Mouse (Mus musculus) NIH3T3 (cell line): Measurements from ENCODE around the gene Zfp637.
"Not testable (repeated sequence)": the region's sequence is repeated elsewhere in the genome, so short reads cannot be mapped to it uniquely, and the experiment has no call there.

Experiments
- DNase-seq: peaks from one replicate; pipeline ENCODE4 v3.0.0-alpha.2; 2012; ENCODE audit warnings: low read depth

Zfp637 gene

DNA sequence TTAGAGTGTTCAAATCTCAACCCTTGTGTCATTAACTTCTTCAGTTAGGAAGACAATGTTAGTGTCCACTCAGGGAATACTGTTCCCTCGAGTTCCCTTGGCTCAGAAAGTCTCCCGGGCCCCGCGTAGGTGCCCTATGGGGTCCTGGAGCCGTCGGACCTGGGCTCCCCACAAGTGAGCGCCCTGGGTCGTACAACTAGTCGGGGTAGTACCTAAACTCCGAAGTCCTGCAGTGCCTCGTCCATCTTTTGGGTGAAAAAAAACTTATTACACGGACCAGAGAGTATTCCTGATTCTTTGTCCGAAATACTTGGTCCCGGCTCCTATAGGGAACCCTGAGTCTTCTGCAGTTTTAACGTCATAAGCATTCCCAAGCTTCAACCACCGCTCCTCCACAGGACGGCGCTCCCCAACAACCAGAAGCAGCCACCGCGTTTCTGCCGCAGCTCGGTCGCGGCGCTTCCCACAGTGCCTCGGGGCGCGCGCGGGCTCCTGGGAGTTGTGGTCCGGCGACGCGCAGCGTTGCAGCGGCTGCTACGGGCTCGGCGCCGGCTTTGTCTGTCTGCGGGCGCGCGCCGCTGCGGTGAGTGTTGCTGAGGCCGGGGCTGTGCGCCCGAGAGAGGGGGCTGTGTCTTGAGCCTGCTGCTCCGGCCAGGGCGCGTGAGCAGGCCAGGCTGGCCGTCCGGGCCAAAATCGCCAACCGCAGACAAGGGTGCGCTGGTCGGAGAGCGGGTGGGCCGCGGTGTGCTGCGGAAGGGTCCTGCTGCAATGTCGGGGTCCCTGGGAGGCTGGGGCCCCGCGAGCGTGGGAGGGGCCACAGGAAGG, at the start of gene Zfp637:
Gene Zfp637, plus strand, starts transcription at position 495 of the 825 bp plus-strand sequence.
- peak; percentile 99 for DNase-seq

DNA sequence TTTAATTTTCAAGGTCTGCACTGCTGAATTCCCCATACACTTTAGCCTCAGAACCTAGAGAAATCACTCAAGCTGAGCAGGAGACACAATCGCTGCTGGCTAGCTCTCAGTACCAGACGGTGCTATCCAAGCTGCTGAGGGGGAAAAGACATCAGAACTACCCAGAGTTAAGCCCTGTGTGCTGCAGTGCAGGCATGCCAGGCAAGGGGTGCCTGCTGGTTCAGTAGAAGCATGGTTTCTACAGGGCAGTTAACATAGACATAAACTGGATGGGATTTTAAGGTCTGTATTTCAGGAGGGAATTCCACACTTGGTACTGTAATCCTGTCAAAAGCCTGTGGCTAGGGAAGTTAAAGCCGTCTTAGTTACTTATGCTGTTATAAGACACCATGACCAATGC, 45.7 kb upstream of the Zfp637 start:
- no peak for DNase-seq

DNA sequence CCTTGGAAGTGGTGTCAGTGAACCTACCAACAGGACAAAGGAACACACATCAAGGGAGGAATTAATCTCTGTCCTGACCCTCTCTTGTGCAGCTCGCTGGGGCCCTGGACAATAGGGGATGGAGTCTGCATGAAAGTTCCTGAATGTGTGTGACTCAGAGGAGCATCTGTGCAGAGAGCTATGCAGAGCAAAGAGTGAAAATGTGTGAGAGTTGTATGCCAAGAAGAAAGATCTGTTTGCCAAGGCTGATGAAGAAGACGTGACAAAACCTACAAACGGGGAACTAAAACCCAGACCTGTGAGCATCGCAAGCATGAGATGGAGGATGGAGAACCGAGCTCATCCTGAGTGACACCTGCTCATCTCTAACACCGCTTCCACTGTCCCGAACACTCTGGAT, 40.2 kb upstream of the Zfp637 start:
- no peak for DNase-seq

DNA sequence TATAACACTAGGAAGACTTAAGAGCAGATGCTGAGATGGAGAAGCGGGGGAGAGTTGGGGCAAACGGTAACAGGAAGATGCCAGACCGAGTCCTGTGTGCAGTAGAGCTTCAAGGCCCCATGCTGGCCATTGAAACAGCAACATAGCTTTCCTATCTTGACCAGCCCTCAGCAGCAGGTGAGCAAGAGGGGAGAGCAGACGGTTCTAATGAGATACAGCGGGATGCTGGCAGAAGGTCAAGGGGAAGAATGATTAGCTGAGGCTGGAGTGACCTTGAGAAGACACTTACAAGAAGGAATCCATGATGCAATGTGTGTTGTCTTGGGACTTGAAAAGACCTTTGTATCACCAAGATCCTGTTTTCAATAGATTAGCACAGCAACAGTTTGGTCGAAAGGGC, 39.2 kb upstream of the Zfp637 start:
- no peak for DNase-seq

DNA sequence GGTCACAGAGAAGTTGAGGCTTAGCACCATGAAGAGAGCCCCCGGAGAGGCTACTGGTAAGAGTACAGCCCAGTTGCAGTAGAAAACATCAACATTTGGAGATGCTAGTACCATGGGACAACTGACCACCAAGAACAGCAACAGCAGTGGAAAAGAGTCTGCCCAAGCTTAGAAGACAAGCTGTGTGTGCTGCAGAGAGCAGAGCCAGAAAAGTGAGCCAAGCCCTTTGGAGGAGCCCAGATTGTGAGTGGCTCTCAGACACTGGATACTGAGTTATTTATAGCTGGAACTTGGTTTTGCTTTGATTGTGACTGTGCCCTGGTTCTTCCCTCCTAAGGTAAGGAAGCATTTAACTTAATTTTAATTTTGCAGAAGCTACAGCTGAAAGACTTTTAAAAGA, 33.2 kb upstream of the Zfp637 start:
- DNase-seq: no peak

DNA sequence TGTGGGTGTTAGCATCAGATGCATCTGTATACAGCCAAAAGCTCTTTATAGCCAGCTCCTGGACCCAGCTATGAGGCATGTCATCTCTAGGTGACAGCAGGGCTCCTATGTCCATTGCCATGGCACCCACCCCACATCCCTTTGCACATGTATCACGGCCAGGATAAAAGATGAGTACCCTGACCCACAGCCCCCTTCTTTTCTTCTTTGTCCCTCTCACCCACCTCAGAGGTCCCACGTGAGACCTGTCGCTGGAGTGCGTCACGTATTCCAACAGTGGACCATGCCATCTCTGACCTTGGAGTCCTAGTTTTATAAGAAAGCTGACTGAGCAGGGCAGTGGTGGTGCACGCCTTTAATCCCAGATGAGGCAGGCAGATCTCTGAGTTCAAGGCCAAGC, 31.2 kb upstream of the Zfp637 start:
- no peak for DNase-seq

DNA sequence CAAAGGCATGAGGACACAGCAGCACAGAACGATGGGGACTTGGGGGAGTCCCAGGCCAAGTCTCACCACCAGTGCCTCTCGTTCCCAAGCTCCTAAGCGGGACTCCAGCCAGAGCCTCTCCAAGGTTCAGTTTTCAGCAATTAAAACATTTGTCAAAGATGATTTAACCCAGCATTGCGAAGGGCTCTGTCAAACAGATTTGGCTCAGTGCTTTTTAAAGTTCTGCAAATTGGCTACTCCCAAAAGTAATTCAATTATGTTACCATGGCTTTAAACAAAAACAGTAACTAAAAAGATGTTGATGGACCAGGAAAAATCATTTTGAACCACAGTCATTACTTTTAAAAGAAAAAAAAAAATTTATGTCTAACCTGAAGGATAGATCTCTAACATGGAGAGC, 30.3 kb upstream of the Zfp637 start:
- no peak for DNase-seq

DNA sequence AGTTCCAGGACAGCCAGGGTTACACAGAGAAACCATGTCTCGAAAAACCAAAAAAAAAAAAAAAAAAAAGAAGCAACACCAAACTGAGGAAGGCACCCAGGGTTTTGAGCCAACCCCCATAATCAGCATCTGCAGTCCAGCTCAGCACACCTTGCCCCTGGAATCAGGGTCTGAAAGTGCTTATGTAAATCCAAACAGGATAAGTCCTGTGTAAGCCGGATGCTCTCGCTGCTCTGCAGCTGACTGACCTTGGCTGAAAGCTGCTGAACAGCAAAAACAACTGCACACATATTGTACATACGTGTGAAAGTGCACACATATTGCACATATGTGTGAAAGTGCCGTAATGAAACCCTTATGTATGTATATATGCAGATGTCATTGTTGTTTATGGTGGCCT, 29.7 kb upstream of the Zfp637 start:
- DNase-seq: no peak

DNA sequence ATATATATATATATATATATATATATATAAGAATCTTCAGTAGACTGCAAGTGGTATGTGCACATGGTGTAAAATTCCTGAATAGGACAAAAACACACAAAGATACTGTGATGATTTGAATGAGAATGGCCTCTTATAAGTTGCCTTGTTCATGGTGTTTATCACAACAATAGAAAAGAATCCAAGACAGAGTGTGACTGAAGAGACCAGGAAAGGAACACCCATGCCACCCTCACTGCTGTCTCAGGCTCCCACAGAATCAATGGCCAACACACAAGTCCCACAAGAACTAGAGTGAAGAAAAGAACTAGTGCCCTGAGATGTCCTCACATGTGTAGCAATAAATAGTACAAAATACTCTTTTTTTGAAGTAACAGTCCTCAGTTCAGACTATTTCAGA, 26.3 kb upstream of the Zfp637 start:
- no peak for DNase-seq

DNA sequence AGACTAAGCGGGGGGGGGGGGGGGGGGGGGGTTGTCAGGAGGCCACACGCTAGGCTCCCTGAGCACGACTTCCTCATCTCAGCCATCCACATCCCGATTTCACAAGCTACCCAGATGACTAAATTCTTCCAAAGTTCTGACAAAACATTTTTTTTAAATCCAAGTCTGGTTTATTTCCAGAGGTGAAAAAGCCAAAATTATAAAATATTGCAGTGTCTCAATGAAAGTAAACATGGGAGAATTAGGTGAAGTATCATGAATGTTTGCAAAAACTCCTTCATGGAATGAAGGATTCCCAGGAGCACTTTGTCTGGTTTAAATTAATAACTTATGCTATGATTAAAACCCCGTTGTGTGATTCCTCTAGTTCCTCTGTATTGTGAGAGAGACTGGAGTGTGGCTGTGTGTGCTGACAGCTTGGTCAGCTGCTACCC, 23.9 kb upstream of the Zfp637 start:
- peak; percentile 77 for DNase-seq

DNA sequence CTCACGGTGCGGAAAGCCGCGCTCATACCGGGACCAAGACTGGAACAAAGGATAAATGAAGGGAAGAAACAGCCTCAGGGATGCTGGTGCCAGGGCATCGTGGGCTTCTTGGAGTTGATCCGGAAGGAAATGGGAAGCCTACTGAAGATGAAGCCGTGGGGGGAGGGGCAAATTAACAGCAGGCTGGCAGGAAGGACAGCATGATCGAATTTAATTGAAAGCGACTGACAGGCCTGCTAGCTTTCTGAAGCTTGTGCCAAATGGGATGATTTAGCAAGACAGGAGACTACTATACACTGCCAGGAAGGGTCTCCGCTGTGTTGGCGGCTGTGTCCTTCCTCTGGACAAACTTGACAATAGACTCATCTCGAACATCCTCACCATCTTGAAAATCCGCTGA, 20.7 kb upstream of the Zfp637 start:
- DNase-seq: no peak

DNA sequence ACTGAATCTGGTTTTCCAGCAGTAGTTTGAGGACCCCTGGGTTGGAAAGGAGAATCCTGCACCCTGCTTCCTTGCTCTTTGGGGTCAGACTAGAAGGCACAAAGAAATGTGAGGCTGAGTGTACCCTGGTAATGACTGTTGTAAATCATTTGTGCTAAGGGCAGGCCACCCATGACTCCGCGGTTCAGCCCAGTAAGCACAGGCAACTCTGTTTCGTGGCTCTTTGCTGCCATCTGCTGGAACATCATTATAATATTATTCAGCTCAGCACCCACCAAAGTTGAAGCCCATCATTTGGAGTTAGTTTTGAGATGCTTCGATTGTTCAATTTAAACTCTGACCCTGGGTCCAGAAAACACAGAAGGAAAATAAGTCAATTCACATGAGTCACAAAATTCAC, 15.6 kb upstream of the Zfp637 start:
- DNase-seq: peak; percentile 91

DNA sequence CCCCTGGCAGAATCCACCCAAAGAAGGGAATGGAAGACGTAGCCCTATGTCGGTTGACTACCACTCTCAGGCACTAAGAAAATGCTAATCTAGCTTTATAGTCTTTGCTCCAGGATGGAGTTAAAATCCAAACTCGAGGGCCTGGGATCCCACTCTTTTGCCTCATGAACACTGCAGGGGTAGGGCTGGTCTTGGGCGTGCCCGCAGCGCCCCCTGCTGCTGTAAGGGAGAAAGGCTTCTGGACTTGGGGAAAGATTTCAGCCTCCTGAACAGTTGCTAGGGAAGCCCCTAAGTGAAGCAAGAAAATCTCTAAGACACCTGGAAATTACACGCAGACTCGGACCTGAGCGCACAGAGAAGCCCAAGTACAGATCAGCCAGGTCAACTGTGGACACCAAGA, 12.7 kb upstream of the Zfp637 start:
- DNase-seq: peak; percentile 93

DNA sequence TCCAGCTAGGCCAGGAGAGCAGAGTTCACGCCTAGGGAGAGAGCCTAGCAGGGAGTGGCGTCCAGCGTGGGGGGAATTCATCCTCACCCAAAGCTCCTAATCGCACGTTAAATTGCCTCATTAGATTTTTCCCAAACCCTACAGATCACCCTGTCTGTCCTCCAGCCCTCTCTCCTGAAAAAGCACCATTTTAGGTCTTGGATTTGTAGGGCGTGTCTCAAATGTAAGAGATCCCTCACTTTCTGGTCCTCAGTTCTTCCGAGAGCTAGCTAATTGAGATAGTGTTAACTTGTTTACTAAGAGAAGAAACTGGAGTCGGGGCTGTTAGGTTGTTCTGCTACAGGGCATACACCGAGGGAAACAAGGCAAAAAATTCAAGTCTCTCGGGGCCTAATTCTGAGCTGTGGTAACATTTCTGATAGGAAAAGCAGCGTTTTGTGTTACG, 553 bp downstream of the Zfp637 start:
- DNase-seq: no peak

DNA sequence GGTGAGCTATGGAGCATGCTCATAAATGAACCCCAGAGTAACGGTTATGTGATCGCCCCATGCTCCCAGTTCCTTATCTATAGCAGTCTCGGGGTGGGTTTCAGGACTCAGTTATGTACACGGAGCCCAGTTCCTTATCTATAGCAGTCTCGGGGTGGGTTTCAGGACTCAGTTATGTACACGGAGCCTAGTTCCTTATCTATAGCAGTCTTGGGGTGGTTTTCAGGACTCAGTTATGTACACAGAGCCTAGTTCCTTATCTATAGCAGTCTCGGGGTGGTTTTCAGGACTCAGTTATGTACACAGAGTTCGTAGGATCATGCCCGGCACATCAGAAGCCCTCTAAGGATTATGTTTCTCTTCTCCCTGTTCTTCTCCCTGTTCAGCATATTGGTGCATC, 3.6 kb downstream of the Zfp637 start:
- DNase-seq: no peak

DNA sequence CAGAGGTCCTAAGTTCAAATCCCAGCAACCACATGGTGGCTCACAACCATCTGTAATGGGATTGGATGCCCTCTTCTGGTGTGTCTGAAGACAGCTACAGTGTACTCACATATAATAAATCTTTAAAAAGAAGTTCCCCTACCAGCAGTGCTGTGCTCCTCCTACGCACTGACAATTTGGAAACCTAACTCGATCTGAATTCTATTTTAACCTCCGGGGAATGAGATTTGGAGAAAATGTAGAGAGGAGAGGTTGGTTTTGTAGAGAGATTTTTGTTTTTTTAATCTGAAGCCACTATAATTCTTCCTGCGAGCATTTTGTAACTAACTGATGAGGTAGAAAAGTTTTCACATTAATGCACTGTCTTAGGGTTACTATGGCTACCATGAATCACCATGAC, 5.7 kb downstream of the Zfp637 start:
- DNase-seq: not testable (repeated sequence)

DNA sequence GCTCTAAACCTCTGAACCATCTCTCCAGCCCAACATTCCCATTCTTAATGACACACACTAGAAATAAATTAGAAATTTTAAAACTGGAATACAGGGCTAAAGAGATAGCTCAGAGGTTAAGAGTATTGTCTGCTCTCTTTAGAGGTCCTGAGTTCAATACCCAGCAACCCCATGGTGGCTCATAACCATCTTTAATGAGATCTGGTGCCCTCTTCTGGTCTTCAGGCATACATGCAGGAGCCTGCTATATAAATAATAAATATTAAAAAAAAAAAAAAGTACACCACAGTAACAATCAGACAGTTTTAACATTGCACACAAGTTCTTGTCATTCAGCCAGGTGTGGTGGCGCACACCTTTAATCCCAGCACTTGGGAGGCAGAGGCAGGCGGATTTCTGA, 6.8 kb downstream of the Zfp637 start:
- DNase-seq: peak; percentile 37

DNA sequence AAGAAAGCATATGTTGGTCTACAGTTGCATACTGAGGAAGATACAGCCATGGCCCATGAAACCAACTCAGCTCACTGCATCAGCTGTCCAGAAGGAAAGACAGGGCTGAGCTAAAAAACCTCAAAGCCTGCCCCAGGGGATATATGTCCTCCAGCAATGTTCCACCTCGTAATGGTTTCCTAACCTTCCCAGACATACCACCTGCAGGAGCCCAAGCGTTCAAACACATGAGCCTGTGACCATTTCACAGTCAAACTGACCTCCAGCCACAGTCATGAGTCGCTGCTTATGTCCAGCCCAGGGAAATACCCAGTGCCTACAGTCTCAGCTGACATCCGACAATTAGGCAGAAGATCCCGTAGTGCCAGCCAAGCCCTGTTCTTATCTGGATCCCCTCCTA, 7.6 kb downstream of the Zfp637 start:
- DNase-seq: no peak

DNA sequence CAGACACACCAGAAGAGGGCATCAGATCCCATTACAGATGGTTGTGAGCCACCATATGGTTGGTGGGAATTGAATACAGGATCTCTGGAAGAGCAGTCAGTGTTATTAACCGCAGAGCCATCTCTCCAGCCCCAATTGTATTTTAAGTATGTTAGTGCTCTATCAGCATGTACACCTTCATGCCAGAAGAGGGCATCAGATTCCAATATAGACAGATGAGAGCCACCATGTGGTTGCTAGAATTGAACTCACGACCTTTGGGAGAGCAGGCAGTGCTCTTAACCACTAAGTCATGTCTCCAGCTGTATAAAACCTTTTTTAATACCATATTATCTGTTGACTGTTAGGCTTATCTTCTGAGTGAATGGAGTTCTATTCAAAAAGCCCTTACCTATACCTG, 10.8 kb downstream of the Zfp637 start:
- DNase-seq: peak; percentile 40

DNA sequence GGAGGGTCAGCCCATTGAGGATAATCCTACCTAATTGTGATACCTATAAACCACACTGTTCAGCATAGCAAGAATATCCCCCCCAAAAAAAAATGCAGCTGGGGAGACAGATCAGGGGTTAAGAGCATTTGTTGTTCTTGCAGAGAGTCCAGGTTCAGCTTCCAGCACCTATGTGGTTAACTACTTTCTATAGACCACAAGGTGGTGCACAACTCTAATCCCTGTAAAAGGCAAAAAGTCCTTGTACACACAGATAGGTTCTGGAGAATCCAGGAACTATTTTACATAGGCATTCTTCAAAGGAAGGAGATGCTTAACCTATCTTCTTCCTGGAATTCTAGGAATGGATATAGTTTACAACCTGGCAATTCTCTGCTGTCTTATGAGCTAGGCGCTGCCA, 17.0 kb downstream of the Zfp637 start:
- peak; percentile 60 for DNase-seq

DNA sequence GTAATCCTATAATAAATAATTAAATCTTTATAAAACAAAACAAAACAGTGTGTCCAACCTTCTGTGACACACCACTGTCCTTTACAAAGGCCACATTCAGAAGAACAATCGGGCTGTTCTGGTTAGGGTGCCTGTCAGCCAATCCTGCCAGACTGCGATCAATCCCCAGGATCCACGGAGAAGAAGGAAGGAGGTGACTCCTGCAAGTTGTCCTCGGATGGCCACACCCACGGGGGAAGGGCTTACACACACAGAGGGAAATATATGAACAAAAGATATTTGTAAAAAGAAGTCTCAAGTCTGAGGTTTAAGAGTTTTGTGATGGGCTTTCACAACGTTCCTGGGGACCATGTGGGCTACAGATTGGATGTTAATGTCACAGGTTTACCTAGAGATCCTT, 20.9 kb downstream of the Zfp637 start, which contains the start of gene Zfp239:
Gene Zfp239, plus strand, starts transcription at position 253 of the 400 bp plus-strand sequence.
- no peak for DNase-seq

DNA sequence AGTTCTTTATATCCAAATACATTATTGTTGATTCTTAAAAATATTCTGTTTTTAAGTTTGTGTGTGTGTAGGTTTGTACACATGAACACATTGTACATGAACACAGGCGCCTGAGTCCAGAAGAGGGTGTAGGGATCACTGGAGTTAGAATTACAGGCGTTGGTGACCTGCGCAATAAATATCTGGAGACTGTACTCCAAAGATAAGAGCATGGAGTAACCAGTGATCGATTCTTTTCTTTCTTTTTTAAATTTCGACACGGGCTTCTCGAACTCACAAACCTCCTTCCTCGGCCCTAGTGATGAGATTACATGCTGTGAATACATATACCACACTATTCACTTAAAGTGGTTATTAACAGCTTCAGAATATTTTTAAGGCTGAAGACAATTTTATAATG, 21.5 kb downstream of the Zfp637 start:
- DNase-seq: no peak

DNA sequence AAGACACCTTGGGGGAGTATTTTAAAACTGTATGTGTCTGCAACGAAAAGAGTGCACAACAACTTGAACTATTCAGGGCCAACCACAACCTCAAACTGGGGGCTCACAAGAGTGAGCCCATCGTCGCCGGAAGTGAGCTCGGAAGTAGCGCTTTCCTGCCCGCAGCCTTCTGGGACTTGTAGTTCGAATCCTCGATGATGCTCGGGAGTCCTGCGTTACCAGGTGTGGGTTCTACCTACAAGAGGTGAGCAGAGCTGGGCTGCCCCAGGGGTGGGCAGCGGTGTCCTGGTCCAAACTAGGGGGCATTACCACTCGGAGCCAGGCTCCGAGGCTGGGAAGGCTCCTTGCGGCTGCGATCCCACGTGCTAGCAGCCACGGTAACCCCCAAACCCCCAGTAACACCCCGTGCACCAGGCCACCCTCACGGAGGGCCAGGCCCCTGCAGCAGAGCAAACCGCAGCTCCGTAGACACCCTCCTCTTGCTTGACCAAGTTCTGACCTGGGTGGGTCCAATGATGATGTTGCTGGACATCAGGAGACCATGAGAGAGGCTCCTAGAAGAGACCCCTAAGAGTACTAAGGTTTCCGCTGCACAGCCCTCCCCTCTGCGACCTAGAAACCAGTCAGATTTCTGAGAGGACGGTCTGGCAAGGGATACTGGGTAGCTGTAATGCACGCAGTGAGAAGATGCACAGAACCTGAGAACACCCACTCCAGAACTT, 22.1 kb downstream of the Zfp637 start:
- DNase-seq: peak; percentile 81
